Mouse (Mus musculus): ENCODE results near the gene Prr15l. TPM values are rescaled to one million over a fixed set of nuclear protein-coding genes. Genes with fewer than 3 reads are reported as not detected.

Prr15l gene
- total RNA-seq (2021), result not detected
- long read RNA-seq, experiment 1, result 0 reads
- long read RNA-seq, experiment 2, result 0 reads

GRCm38 (mm10) chr11:96928088-96928487 lies at the start of gene Prr15l:
Prr15l (plus strand) TSS chr11:96928104.
- no peak for DNase-seq (ENCODE audit: low spot score in 2 of 2)

GRCm38 (mm10) chr11:96878715-96879114 lies 49.2 kb upstream of the Prr15l start:
- DNase-seq (ENCODE audit: low spot score in 2 of 2), result no peak

- no peak for DNase-seq (ENCODE audit: low spot score in 2 of 2)
These were observed 48.5 kb upstream of the Prr15l start for GRCm38 (mm10) chr11:96879359-96879758.

GRCm38 (mm10) chr11:96880296-96880695 lies 47.6 kb upstream of the Prr15l start:
- no peak for DNase-seq (ENCODE audit: low spot score in 2 of 2)

GRCm38 (mm10) chr11:96885901-96886340 lies 42.0 kb upstream of the Prr15l start:
- DNase-seq (ENCODE audit: low spot score in 2 of 2), result no peak

- DNase-seq (ENCODE audit: low spot score in 2 of 2), result no peak
These were observed 40.9 kb upstream of the Prr15l start for GRCm38 (mm10) chr11:96886942-96887546.

- DNase-seq (ENCODE audit: low spot score in 2 of 2), result no peak
These were observed 35.9 kb upstream of the Prr15l start for GRCm38 (mm10) chr11:96891784-96892527.

- DNase-seq (ENCODE audit: low spot score in 2 of 2), result no peak
These were observed 34.6 kb upstream of the Prr15l start for GRCm38 (mm10) chr11:96893203-96893842.

GRCm38 (mm10) chr11:96895886-96896285 lies 32.0 kb upstream of the Prr15l start:
- DNase-seq (ENCODE audit: low spot score in 2 of 2), result no peak

- DNase-seq (ENCODE audit: low spot score in 2 of 2), result no peak
These were observed 28.2 kb upstream of the Prr15l start for GRCm38 (mm10) chr11:96899449-96900306.

- DNase-seq (ENCODE audit: low spot score in 2 of 2), result no peak
These were observed 26.6 kb upstream of the Prr15l start for GRCm38 (mm10) chr11:96901332-96901731.

- peak in 1 of 2 experiments; percentile 18 for DNase-seq (ENCODE audit: low spot score in 2 of 2)
These were observed 25.0 kb upstream of the Prr15l start for GRCm38 (mm10) chr11:96902639-96903635.

- no peak for DNase-seq (ENCODE audit: low spot score in 2 of 2)
These were observed 21.3 kb upstream of the Prr15l start for GRCm38 (mm10) chr11:96906431-96907161.

- no peak for DNase-seq (ENCODE audit: low spot score in 2 of 2)
These were observed 19.3 kb upstream of the Prr15l start for GRCm38 (mm10) chr11:96908594-96908993.

- DNase-seq (ENCODE audit: low spot score in 2 of 2), result peak; percentile 81 to 84
These were observed 17.9 kb upstream of the Prr15l start for GRCm38 (mm10) chr11:96910003-96910402.

GRCm38 (mm10) chr11:96912682-96913081 lies 15.2 kb upstream of the Prr15l start:
- DNase-seq (ENCODE audit: low spot score in 2 of 2), result no peak

- DNase-seq (ENCODE audit: low spot score in 2 of 2), result peak; percentile 98
These were observed 11.6 kb upstream of the Prr15l start, which contains the start of gene Cdk5rap3 for GRCm38 (mm10) chr11:96916044-96916884. Cdk5rap3 (minus strand) TSS chr11:96916496.

GRCm38 (mm10) chr11:96916885-96917396 lies 11.0 kb upstream of the Prr15l start:
- DNase-seq (ENCODE audit: low spot score in 2 of 2), result no peak
